Mouse (Mus musculus) kidney, adult 2 months (tissue): Measurements from ENCODE around the gene Arhgef10l.

ENCODE experiments used
- CTCF ChIP-seq: fragments of 200-500 bp; conservative IDR thresholded peaks from 2 replicates; pipeline ENCODE4 v1.5.1; 2011; ENCODE audit warnings: low read depth, mild to moderate bottlenecking, control low read depth, low read length, moderate library complexity, mixed read lengths; ENCODE audit not compliant: insufficient read depth, insufficient read length
- POLR2A ChIP-seq: fragments of 200-500 bp; IDR thresholded peaks from one replicate; pipeline ENCODE4 v1.6.1; 2011; ENCODE audit warnings: low read depth, low read length, control low read depth

DNA sequence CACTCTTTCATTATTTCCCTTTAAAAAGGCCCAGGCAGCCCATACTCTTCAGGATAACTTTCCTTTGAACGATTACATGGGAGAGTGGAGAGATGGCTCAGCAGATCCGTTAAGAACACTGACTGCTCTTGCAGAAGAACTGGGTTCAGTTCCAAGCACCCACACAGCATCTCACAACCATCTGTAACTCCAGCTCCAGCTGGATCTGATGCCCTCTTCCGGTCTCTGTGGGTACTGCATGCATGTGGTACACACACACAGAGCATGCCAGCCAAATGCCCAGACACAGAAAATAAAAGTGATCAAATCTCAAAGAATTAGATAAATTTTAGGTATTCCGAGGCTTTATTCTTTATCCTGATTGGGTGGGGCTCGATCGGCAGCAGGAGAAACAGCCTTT, 115.1 kb downstream of the Arhgef10l start:
- TF ChIP-seq CTCF: 0 out of 2 replicates have a peak, but pooled peaks have one; percentile 19
- no peak for TF ChIP-seq POLR2A
